Mouse (Mus musculus): Measurements from ENCODE around the gene Gm45785.

- TF ChIP-seq CTCF (conservative IDR thresholded peaks at IDR 0.05; ENCODE audit: low read length) (peak; percentile 62), POU5F1 (IDR thresholded peaks at IDR 0.05; ENCODE audit: borderline replicate concordance, low read length) (no peak), NANOG (IDR thresholded peaks at IDR 0.05; ENCODE audit: borderline replicate concordance, low read length) (no peak)
These were observed 11.0 kb downstream of the Gm45785 start, which contains the start of gene Scgb1c1 for GRCm38 (mm10) chr7:140844905-140845665.

All from E14TG2a.4 (cell line).